Mouse (Mus musculus): Measurements from ENCODE around the gene Olfr228.
"Not testable (repeated sequence)": the region's sequence is repeated elsewhere in the genome, so short reads cannot be mapped to it uniquely, and the experiment has no call there.

Olfr228 gene

GRCm38 (mm10) chr2:86487286-86487685 is at the start of gene Olfr228:
Gene Olfr228 (minus strand): TSS chr2:86487386.
- DNase-seq (ENCODE audit: low spot score): no peak

- no peak for DNase-seq (ENCODE audit: low spot score)
These were observed 43.8 kb upstream of the Olfr228 start for GRCm38 (mm10) chr2:86530991-86531390.

GRCm38 (mm10) chr2:86508161-86508560 is 21.0 kb upstream of the Olfr228 start, which contains the start of gene Olfr1076:
Gene Olfr1076 (plus strand): TSS chr2:86508461.
- no peak for DNase-seq (ENCODE audit: low spot score)

- no peak for DNase-seq (ENCODE audit: low spot score)
These were observed 22.6 kb downstream of the Olfr228 start for GRCm38 (mm10) chr2:86464442-86465109.

GRCm38 (mm10) chr2:86460434-86460833 is 26.8 kb downstream of the Olfr228 start:
- no peak for DNase-seq (ENCODE audit: low spot score)

GRCm38 (mm10) chr2:86456169-86456568 is 31.0 kb downstream of the Olfr228 start, which contains the start of gene Olfr1066:
Gene Olfr1066 (minus strand): TSS chr2:86456269.
- no peak for DNase-seq (ENCODE audit: low spot score)

- DNase-seq (ENCODE audit: low spot score): not testable (repeated sequence)
These were observed 36.7 kb downstream of the Olfr228 start, which contains the start of gene Olfr1065 for GRCm38 (mm10) chr2:86450491-86450890. Gene Olfr1065 (minus strand): TSS chr2:86450591.

- not testable (repeated sequence) for DNase-seq (ENCODE audit: low spot score)
These were observed 45.1 kb downstream of the Olfr228 start for GRCm38 (mm10) chr2:86442101-86442500.
